Mouse (Mus musculus): ENCODE results near the gene Smtn. TPM values are rescaled to one million over a fixed set of nuclear protein-coding genes. Genes with fewer than 3 reads are reported as not detected.

Gene Smtn
- polyA plus RNA-seq, 1 experiment from 2014 or later: 18.2 TPM

GRCm38 (mm10) chr11:3496756-3497155, 43.7 kb downstream of the Smtn start:
- no peaks in the 10 kb centered on the region for H3K4me1 ChIP-seq (replicated peaks)
- H3K4me3 ChIP-seq (replicated peaks): no peak overlapping the region
- H3K36me3 ChIP-seq: no peaks in the 10 kb centered on the region
- no peak for ATAC-seq
- no peaks in the 10 kb centered on the region for H3K9me3 ChIP-seq
- H3K9ac ChIP-seq (replicated peaks): no peak overlapping the region
- no peaks in the 10 kb centered on the region for H3K27me3 ChIP-seq
- WGBS: 66% methylated on average over 5 of the region's 5 CpGs
- no peak overlapping the region for H3K4me2 ChIP-seq (replicated peaks)
- no peak overlapping the region for H3K27ac ChIP-seq

DNA sequence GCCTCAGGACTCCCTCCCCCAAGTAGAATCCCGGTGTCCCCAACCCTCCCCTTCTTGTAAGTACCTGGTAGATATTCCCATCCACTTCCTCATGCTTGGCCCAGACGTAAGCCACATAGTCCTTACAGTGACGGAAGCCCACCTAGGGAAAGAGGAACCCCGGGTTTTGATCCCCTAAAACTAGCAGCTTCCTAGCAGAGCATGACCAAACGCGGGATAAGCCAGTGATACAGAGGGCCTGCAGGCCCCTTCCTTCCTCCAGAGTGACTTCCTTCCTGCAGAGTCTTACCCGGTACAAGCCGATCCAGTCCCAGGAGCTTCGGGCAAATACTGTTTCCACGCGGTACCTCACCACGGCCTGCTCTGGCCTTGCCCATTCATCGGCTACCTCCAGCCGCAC, 44.9 kb downstream of the Smtn start:
- 90% methylated on average over 14 of the region's 14 CpGs for WGBS

GRCm38 (mm10) chr11:3494857-3495256, 45.6 kb downstream of the Smtn start:
- Histone ChIP-seq H3K4me1 (replicated peaks) (no peaks in the 10 kb centered on the region), H3K9me3 (no peaks in the 10 kb centered on the region), H3K27me3 (no peaks in the 10 kb centered on the region), H3K4me2 (replicated peaks) (no peak overlapping the region), H3K27ac (no peak overlapping the region), H3K36me3 (no peaks in the 10 kb centered on the region), H3K4me3 (replicated peaks) (no peak overlapping the region), H3K9ac (replicated peaks) (no peak overlapping the region)
- ATAC-seq: no peak
- 89% methylated on average over 17 of the region's 17 CpGs for WGBS

More for the DNA sequence above, 44.9 kb downstream of the Smtn start:
- no peak overlapping the region for H3K4me3 ChIP-seq (replicated peaks)
- no peaks in the 10 kb centered on the region for H3K36me3 ChIP-seq
- no peaks in the 10 kb centered on the region for H3K9me3 ChIP-seq
- no peak overlapping the region for H3K27ac ChIP-seq
- H3K27me3 ChIP-seq: no peaks in the 10 kb centered on the region
- no peak for ATAC-seq
- H3K4me1 ChIP-seq (replicated peaks): no peaks in the 10 kb centered on the region
- H3K4me2 ChIP-seq (replicated peaks): no peak overlapping the region
- H3K9ac ChIP-seq (replicated peaks): no peak overlapping the region

GRCm38 (mm10) chr11:3492748-3493147, 47.7 kb downstream of the Smtn start:
- Histone ChIP-seq H3K9ac (replicated peaks) (no peak overlapping the region), H3K4me2 (replicated peaks) (no peak overlapping the region), H3K4me3 (replicated peaks) (no peak overlapping the region), H3K27ac (no peak overlapping the region), H3K4me1 (replicated peaks) (no peaks in the 10 kb centered on the region), H3K27me3 (no peaks in the 10 kb centered on the region), H3K9me3 (no peaks in the 10 kb centered on the region), H3K36me3 (no peaks in the 10 kb centered on the region)
- WGBS: 75% methylated on average over 4 of the region's 4 CpGs
- no peak for ATAC-seq

- H3K4me1 ChIP-seq (replicated peaks): no peaks in the 10 kb centered on the region
- no peaks in the 10 kb centered on the region for H3K9me3 ChIP-seq
- no peak overlapping the region for H3K27ac ChIP-seq
- WGBS: 82% methylated on average over 5 of the region's 5 CpGs
- no peak overlapping the region for H3K4me2 ChIP-seq (replicated peaks)
- no peak overlapping the region for H3K9ac ChIP-seq (replicated peaks)
- H3K4me3 ChIP-seq (replicated peaks): no peak overlapping the region
- no peak for ATAC-seq
- H3K36me3 ChIP-seq: no peaks in the 10 kb centered on the region
- H3K27me3 ChIP-seq: no peaks in the 10 kb centered on the region
Observed at GRCm38 (mm10) chr11:3489036-3489435, 51.4 kb downstream of the Smtn start.

DNA sequence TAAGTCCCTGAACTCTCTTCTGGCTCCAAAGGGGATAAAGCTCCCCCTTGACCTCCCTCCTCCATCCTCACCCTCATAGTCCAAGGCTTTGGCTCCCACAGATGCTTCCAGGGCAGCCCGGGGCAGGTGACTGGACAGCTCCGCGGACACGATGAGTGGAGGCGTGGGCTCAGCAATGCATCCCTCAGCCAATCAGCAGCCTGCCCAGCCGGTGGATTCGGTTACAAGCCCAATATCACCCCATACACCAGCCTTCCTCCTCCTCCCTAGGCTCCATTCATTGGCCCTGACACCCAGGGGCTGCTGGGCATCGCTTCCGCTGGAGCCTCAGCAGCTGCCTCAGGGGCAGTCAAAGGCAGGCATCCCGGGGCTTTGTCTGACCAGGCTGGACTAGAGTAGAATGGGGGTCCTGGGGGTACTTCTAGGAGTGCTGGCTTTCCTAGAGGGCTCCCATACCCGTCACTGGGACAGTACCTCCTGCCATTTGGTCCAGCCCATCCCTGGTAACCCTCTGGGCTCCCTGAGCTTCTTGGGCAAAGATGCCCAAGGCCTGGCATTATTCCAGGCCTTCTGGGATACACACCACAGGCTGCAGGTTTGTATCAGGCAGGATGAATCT, 52.4 kb downstream of the Smtn start, which contains the start of gene Pla2g3:
Gene Pla2g3 (plus strand): TSS at position 333 of the 619 bp plus-strand sequence.
- 34% methylated on average over 11 of the region's 11 CpGs for WGBS
- Histone ChIP-seq H3K4me2 (replicated peaks) (no peak within 1 kb of the TSS), H3K27me3 (no peaks in the 10 kb centered on the region), H3K9ac (replicated peaks) (no peak within 1 kb of the TSS), H3K27ac (no peak within 1 kb of the TSS), H3K9me3 (no peaks in the 10 kb centered on the region), H3K4me1 (replicated peaks) (no peaks in the 10 kb centered on the region), H3K4me3 (replicated peaks) (no peak within 1 kb of the TSS), H3K36me3 (no peaks in the 10 kb centered on the region)
- no peak for ATAC-seq

- no peak overlapping the region for H3K9ac ChIP-seq (replicated peaks)
- no peak overlapping the region for H3K4me2 ChIP-seq (replicated peaks)
- no peaks in the 10 kb centered on the region for H3K36me3 ChIP-seq
- ATAC-seq: no peak
- 80% methylated on average over 7 of the region's 7 CpGs for WGBS
- H3K9me3 ChIP-seq: no peaks in the 10 kb centered on the region
- H3K4me3 ChIP-seq (replicated peaks): no peak overlapping the region
- no peak overlapping the region for H3K27ac ChIP-seq
- no peaks in the 10 kb centered on the region for H3K27me3 ChIP-seq
- no peaks in the 10 kb centered on the region for H3K4me1 ChIP-seq (replicated peaks)
Observed at GRCm38 (mm10) chr11:3486349-3486748, 54.1 kb downstream of the Smtn start.

DNA sequence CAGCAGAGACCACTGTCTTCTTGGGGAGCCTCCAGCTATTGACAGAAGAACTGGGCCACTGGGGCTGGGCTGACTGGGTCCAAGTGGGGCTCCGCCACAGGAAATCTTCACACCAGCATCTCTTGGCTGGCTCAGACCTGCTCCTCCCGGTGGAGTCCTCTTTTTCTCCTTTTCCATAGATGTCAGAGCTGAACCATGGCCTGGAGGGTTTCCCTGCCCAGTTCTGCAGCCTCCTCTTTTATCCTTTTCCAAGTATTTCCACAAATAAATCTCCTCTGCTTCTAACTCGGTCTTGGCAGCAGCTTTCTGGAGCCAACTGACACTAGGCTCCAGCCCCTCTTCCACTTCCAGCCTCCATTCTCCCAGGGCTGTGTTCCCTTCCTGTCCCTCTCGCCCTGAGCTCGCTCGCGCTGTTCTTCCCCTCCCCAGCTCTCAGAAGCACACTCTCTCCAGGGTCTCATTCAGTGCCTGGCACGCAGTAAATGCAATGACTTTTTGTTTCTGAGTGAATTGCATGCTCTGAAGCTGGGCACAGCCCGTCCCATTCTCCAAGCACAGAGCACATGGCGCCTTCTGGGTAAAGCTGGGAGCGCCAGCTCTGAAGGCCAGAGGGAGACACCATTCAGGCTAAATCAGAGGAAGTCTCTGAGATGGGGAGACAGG, 56.3 kb downstream of the Smtn start:
- no peak overlapping the region for H3K9ac ChIP-seq (replicated peaks)
- no peaks in the 10 kb centered on the region for H3K9me3 ChIP-seq
- H3K4me2 ChIP-seq (replicated peaks): no peak overlapping the region
- H3K4me3 ChIP-seq (replicated peaks): no peak overlapping the region
- H3K36me3 ChIP-seq: no peaks in the 10 kb centered on the region
- WGBS: 67% methylated on average over 11 of the region's 11 CpGs
- H3K4me1 ChIP-seq (replicated peaks): no peaks in the 10 kb centered on the region
- ATAC-seq: no peak
- no peak overlapping the region for H3K27ac ChIP-seq
- no peaks in the 10 kb centered on the region for H3K27me3 ChIP-seq

DNA sequence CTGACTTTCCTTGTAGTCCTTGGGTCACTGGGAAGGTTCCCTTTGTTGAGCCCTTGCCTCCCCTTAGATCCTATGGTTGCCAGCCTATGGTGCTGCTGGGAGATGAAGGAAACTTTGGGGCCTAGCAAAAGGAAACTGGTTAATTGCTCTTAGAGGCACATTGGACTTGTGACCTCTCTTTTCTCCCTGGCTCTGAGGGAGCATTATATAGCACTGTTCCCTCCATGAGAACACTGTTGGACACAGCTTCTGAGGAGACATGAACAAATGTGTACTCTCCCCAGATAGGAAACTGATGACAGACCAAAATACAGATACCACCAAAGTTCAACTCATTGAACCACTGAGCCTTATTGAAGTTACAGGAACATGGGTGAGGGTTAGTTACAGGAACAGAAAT, 64.9 kb downstream of the Smtn start:
- Histone ChIP-seq H3K27ac (no peak overlapping the region), H3K4me1 (replicated peaks) (no peaks in the 10 kb centered on the region), H3K4me3 (replicated peaks) (no peak overlapping the region), H3K27me3 (no peaks in the 10 kb centered on the region), H3K9me3 (no peaks in the 10 kb centered on the region), H3K9ac (replicated peaks) (no peak overlapping the region), H3K36me3 (no peaks in the 10 kb centered on the region), H3K4me2 (replicated peaks) (no peak overlapping the region)
- ATAC-seq: no peak

DNA sequence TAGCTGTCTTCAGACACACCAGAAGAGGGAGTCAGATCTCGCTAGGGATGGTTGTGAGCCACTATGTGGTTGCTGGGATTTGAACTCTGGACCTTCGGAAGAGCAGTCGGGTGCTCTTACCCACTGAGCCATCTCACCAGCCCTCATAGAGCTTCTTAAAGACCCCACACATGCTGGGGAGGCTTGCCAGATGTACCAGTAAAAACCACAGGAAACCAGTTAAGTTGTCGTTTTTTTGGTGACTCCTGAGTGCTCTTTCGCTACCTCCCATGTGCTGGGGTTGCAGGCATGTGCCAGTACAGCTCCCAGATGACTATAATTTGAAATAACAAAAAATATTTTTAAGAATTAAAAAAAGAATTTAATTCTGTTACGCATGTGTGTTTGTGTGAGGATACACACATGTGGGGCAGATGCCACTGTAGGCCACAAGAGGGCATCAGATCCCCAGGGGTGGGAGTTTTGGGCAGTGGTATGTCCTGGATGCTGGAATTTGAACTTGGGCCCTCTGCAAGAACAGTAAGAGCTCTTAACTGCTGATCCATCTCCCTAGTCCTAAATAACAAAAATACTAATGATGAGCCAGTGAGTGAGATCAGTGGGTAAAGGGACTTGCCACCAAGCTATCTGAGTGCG, 65.8 kb downstream of the Smtn start:
- H3K4me3 ChIP-seq (replicated peaks): no peak overlapping the region
- no peaks in the 10 kb centered on the region for H3K27me3 ChIP-seq
- H3K4me1 ChIP-seq (replicated peaks): no peaks in the 10 kb centered on the region
- WGBS: 90% methylated on average over 7 of the region's 7 CpGs
- no peak overlapping the region for H3K4me2 ChIP-seq (replicated peaks)
- no peaks in the 10 kb centered on the region for H3K9me3 ChIP-seq
- H3K36me3 ChIP-seq: no peaks in the 10 kb centered on the region
- no peak overlapping the region for H3K27ac ChIP-seq
- no peak for ATAC-seq
- no peak overlapping the region for H3K9ac ChIP-seq (replicated peaks)

DNA sequence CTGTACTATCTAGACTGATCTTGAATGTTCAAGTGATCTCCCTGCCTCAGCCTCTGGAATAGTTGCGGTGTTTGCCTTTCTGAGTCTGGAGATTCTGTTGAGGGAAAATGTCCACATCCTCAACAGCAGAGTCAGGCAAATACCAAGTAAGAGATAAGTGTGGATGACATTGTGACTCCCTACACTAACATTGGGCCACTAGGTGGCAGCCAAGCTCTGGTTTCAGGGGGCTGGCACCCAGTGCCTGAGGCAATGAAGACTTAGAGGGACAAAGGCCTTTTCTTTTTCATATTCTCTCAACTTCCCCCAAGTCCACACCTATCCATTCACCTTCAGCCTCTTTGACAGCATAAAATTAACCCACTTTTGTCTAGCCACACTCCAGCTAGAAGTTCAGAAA, 67.9 kb downstream of the Smtn start:
- Histone ChIP-seq H3K9me3 (no peaks in the 10 kb centered on the region), H3K4me3 (replicated peaks) (no peak overlapping the region), H3K27ac (no peak overlapping the region), H3K36me3 (no peaks in the 10 kb centered on the region), H3K4me1 (replicated peaks) (no peaks in the 10 kb centered on the region), H3K4me2 (replicated peaks) (no peak overlapping the region), H3K27me3 (no peaks in the 10 kb centered on the region), H3K9ac (replicated peaks) (no peak overlapping the region)
- ATAC-seq: peak; percentile 80
- 32% methylated on average over 1 of the region's 1 CpGs for WGBS

- 31% methylated on average over 11 of the region's 11 CpGs for WGBS
- Histone ChIP-seq H3K36me3 (no peaks in the 10 kb centered on the region), H3K9me3 (no peaks in the 10 kb centered on the region), H3K4me1 (replicated peaks) (no peaks in the 10 kb centered on the region), H3K4me2 (replicated peaks) (no peak overlapping the region), H3K9ac (replicated peaks) (no peak overlapping the region), H3K27ac (no peak overlapping the region), H3K4me3 (replicated peaks) (no peak overlapping the region), H3K27me3 (no peaks in the 10 kb centered on the region)
- ATAC-seq: no peak
Observed at GRCm38 (mm10) chr11:3471448-3471850, 69.0 kb downstream of the Smtn start.

Measured in midbrain, embryonic 13.5 days (tissue).